Mouse (Mus musculus) spleen, adult 12 weeks (tissue): ENCODE results near the gene Gm44965.

ENCODE experiments used
- DNase-seq: peaks from one replicate; pipeline ENCODE4 v3.0.0; 2022; ENCODE audit warnings: low spot score

Gm44965 gene

GRCm38 (mm10) chr6:48593158-48594042, at the start of gene Gm44965, which contains the start of gene Repin1:
Gene Gm44965 (plus strand): TSS chr6:48593941.
Gene Repin1 (plus strand): TSS chr6:48593883.
- peak; percentile 47 for DNase-seq

- no peak for DNase-seq
Measured at GRCm38 (mm10) chr6:48545251-48545650, 48.5 kb upstream of the Gm44965 start.

- no peak for DNase-seq
Measured at GRCm38 (mm10) chr6:48546271-48546670, 47.5 kb upstream of the Gm44965 start.

GRCm38 (mm10) chr6:48546858-48547257, 46.9 kb upstream of the Gm44965 start:
- no peak for DNase-seq

- no peak for DNase-seq
Measured at GRCm38 (mm10) chr6:48548314-48548713, 45.4 kb upstream of the Gm44965 start.

GRCm38 (mm10) chr6:48552918-48553317, 40.8 kb upstream of the Gm44965 start:
- no peak for DNase-seq

- DNase-seq: no peak
Measured at GRCm38 (mm10) chr6:48553819-48554218, 39.9 kb upstream of the Gm44965 start.

GRCm38 (mm10) chr6:48554280-48555103, 39.2 kb upstream of the Gm44965 start, which contains the start of gene Lrrc61:
Gene Lrrc61 (plus strand): TSS chr6:48554796.
- DNase-seq: peak; percentile 81

- no peak for DNase-seq
Measured at GRCm38 (mm10) chr6:48555104-48555890, 38.4 kb upstream of the Gm44965 start.

- no peak for DNase-seq
Measured at GRCm38 (mm10) chr6:48555956-48556355, 37.8 kb upstream of the Gm44965 start.

GRCm38 (mm10) chr6:48565693-48566310, 27.9 kb upstream of the Gm44965 start:
- DNase-seq: no peak

- DNase-seq: no peak
Measured at GRCm38 (mm10) chr6:48566312-48566711, 27.4 kb upstream of the Gm44965 start.

- DNase-seq: no peak
Measured at GRCm38 (mm10) chr6:48568036-48568984, 25.4 kb upstream of the Gm44965 start.

GRCm38 (mm10) chr6:48569065-48569807, 24.5 kb upstream of the Gm44965 start:
- no peak for DNase-seq

GRCm38 (mm10) chr6:48572014-48572413, 21.7 kb upstream of the Gm44965 start:
- DNase-seq: no peak

- DNase-seq: no peak
Measured at GRCm38 (mm10) chr6:48572572-48573061, 21.1 kb upstream of the Gm44965 start, which contains the start of gene Rarres2. Gene Rarres2 (minus strand): TSS chr6:48572789.

GRCm38 (mm10) chr6:48573280-48573679, 20.5 kb upstream of the Gm44965 start:
- no peak for DNase-seq

GRCm38 (mm10) chr6:48573981-48574380, 19.8 kb upstream of the Gm44965 start:
- no peak for DNase-seq

- DNase-seq: no peak
Measured at GRCm38 (mm10) chr6:48578736-48579135, 15.0 kb upstream of the Gm44965 start.
